Mouse (Mus musculus) midbrain, embryonic 16.5 days (tissue): ENCODE data around the gene Atg4a-ps. TPM values are rescaled to one million over a fixed set of nuclear protein-coding genes. Genes with fewer than 3 reads are reported as not detected.
A peak's percentile ranks its signal among the peaks of the same experiment; 100 is the strongest.

Experiments
- ATAC-seq: fragments of 200-750 bp; cut with Nextera tagmentation; 2 replicates; pipeline ENCODE4 v1.8.0; 2017; ENCODE audit warnings: moderate TSS enrichment
- H3K27ac ChIP-seq: fragments of 300-500 bp; sonication (generic); 2 replicates; pipeline ENCODE4 v1.5.1; 2014; ENCODE audit warnings: mild to moderate bottlenecking, low read length, mixed read lengths
- H3K27me3 ChIP-seq: fragments of 300-500 bp; sonication (generic); 2 replicates; pipeline ENCODE4 v1.6.1; 2014; ENCODE audit warnings: low read depth, low read length, mixed read lengths; ENCODE audit not compliant: control insufficient read depth, insufficient read depth
- H3K36me3 ChIP-seq: fragments of 300-500 bp; sonication (generic); 2 replicates; pipeline ENCODE4 v1.6.1; 2014; ENCODE audit warnings: mild to moderate bottlenecking, low read length, moderate library complexity, mixed read lengths; ENCODE audit not compliant: control insufficient read depth, insufficient read depth
- H3K4me1 ChIP-seq: fragments of 300-500 bp; sonication (generic); 2 replicates; pipeline ENCODE4 v1.6.1; 2014; ENCODE audit warnings: mild to moderate bottlenecking, low read length, mixed read lengths; ENCODE audit not compliant: control insufficient read depth, insufficient read depth
- H3K4me2 ChIP-seq: fragments of 300-500 bp; sonication (generic); 2 replicates; pipeline ENCODE4 v1.6.1; 2014; ENCODE audit warnings: mild to moderate bottlenecking, low read length, mixed read lengths
- H3K4me3 ChIP-seq: fragments of 300-500 bp; sonication (generic); 2 replicates; pipeline ENCODE4 v1.5.1; 2014; ENCODE audit warnings: low read depth, mild to moderate bottlenecking, low read length, moderate library complexity, mixed read lengths
- H3K9ac ChIP-seq: fragments of 300-500 bp; sonication (generic); 2 replicates; pipeline ENCODE4 v1.6.1; 2014; ENCODE audit warnings: low read depth, low read length, mixed read lengths
- H3K9me3 ChIP-seq: fragments of 300-500 bp; sonication (generic); replicated peaks from 2 replicates; pipeline ENCODE4 v1.6.1; 2014; ENCODE audit warnings: mild to moderate bottlenecking, low read length, mixed read lengths; ENCODE audit not compliant: control insufficient read depth, poor library complexity, severe bottlenecking
- WGBS: fragments of 180-500 bp; shearing (Covaris S2); extraction: QIAGEN DNeasy Blood & Tissue Kit; methylation state at CpG from one replicate; pipeline ENCODE4 v1.1.7; 2014; 5-methylcytosine and 5-hydroxymethylcytosine counted together
- polyA plus RNA-seq: library from polyadenylated mRNA; unstranded; fragments of >200 nt; fragmentation: Nextera tagmentation; extraction: Ambion mirVana; gene quantifications from 2 replicates; pipeline ENCODE4 v1.2.1, GENCODE M21; 2015

Atg4a-ps gene
- polyA plus RNA-seq, 1 experiment from 2014 or later: 0.29 TPM

- H3K9me3 ChIP-seq: no peaks in the 10 kb centered on the region
- no peaks in the 10 kb centered on the region for H3K27me3 ChIP-seq
- no peak for ATAC-seq
- WGBS: 85% methylated on average over 10 of the region's 10 CpGs
- no peak overlapping the region for H3K4me3 ChIP-seq
- no peak overlapping the region for H3K9ac ChIP-seq
- no peaks in the 10 kb centered on the region for H3K4me1 ChIP-seq
- H3K4me2 ChIP-seq: no peak overlapping the region
- H3K27ac ChIP-seq: no peak overlapping the region
- no peaks in the 10 kb centered on the region for H3K36me3 ChIP-seq
Measured at GRCm38 (mm10) chr3:103623893-103624470, 21.9 kb downstream of the Atg4a-ps start.

GRCm38 (mm10) chr3:103620101-103620500, 25.8 kb downstream of the Atg4a-ps start:
- WGBS: 82% methylated on average over 11 of the region's 11 CpGs
- ATAC-seq: no peak
- H3K4me2 ChIP-seq: no peak overlapping the region
- no peaks in the 10 kb centered on the region for H3K4me1 ChIP-seq
- no peaks in the 10 kb centered on the region for H3K27me3 ChIP-seq
- no peaks in the 10 kb centered on the region for H3K9me3 ChIP-seq
- no peaks in the 10 kb centered on the region for H3K36me3 ChIP-seq
- no peak overlapping the region for H3K9ac ChIP-seq
- no peak overlapping the region for H3K4me3 ChIP-seq
- no peak overlapping the region for H3K27ac ChIP-seq

GRCm38 (mm10) chr3:103616981-103617380, 28.9 kb downstream of the Atg4a-ps start:
- no peak overlapping the region for H3K4me3 ChIP-seq
- H3K9me3 ChIP-seq: no peaks in the 10 kb centered on the region
- 35% methylated on average over 6 of the region's 6 CpGs for WGBS
- no peaks in the 10 kb centered on the region for H3K27me3 ChIP-seq
- H3K9ac ChIP-seq: no peak overlapping the region
- no peaks in the 10 kb centered on the region for H3K36me3 ChIP-seq
- no peaks in the 10 kb centered on the region for H3K4me1 ChIP-seq
- H3K4me2 ChIP-seq: no peak overlapping the region
- ATAC-seq: no peak
- H3K27ac ChIP-seq: no peak overlapping the region

GRCm38 (mm10) chr3:103615621-103616020, 30.2 kb downstream of the Atg4a-ps start:
- no peaks in the 10 kb centered on the region for H3K9me3 ChIP-seq
- no peak overlapping the region for H3K9ac ChIP-seq
- no peak overlapping the region for H3K4me2 ChIP-seq
- H3K27me3 ChIP-seq: no peaks in the 10 kb centered on the region
- no peaks in the 10 kb centered on the region for H3K4me1 ChIP-seq
- H3K27ac ChIP-seq: no peak overlapping the region
- 84% methylated on average over 4 of the region's 4 CpGs for WGBS
- ATAC-seq: no peak
- H3K36me3 ChIP-seq: no peaks in the 10 kb centered on the region
- no peak overlapping the region for H3K4me3 ChIP-seq

GRCm38 (mm10) chr3:103612636-103613355, 33.1 kb downstream of the Atg4a-ps start:
- 71% methylated on average over 9 of the region's 9 CpGs for WGBS
- Histone ChIP-seq H3K27me3 (no peaks in the 10 kb centered on the region), H3K9ac (no peak overlapping the region), H3K4me3 (no peak overlapping the region), H3K27ac (no peak overlapping the region), H3K4me2 (no peak overlapping the region), H3K36me3 (no peaks in the 10 kb centered on the region), H3K9me3 (no peaks in the 10 kb centered on the region), H3K4me1 (no peaks in the 10 kb centered on the region)
- ATAC-seq: no peak

GRCm38 (mm10) chr3:103610231-103610630, 35.6 kb downstream of the Atg4a-ps start:
- H3K4me3 ChIP-seq: no peak overlapping the region
- H3K9ac ChIP-seq: no peak overlapping the region
- WGBS: 90% methylated on average over 5 of the region's 5 CpGs
- no peaks in the 10 kb centered on the region for H3K27me3 ChIP-seq
- no peaks in the 10 kb centered on the region for H3K4me1 ChIP-seq
- ATAC-seq: no peak
- no peak overlapping the region for H3K4me2 ChIP-seq
- H3K27ac ChIP-seq: no peak overlapping the region
- H3K36me3 ChIP-seq: no peaks in the 10 kb centered on the region
- H3K9me3 ChIP-seq: no peaks in the 10 kb centered on the region

- 77% methylated on average over 13 of the region's 13 CpGs for WGBS
- no peaks in the 10 kb centered on the region for H3K4me1 ChIP-seq
- no peaks in the 10 kb centered on the region for H3K9me3 ChIP-seq
- no peak overlapping the region for H3K4me3 ChIP-seq
- H3K27me3 ChIP-seq: no peaks in the 10 kb centered on the region
- 0 out of 2 replicates have a peak, but pooled peaks have one; percentile 25 for ATAC-seq
- no peak overlapping the region for H3K4me2 ChIP-seq
- no peak overlapping the region for H3K27ac ChIP-seq
- no peaks in the 10 kb centered on the region for H3K36me3 ChIP-seq
- H3K9ac ChIP-seq: no peak overlapping the region
Measured at GRCm38 (mm10) chr3:103606660-103607595, 38.9 kb downstream of the Atg4a-ps start.

- ATAC-seq: no peak
- no peak overlapping the region for H3K9ac ChIP-seq
- H3K4me1 ChIP-seq: no peaks in the 10 kb centered on the region
- WGBS: 88% methylated on average over 6 of the region's 6 CpGs
- no peaks in the 10 kb centered on the region for H3K36me3 ChIP-seq
- no peak overlapping the region for H3K4me3 ChIP-seq
- no peak overlapping the region for H3K4me2 ChIP-seq
- no peak overlapping the region for H3K27ac ChIP-seq
- H3K27me3 ChIP-seq: no peaks in the 10 kb centered on the region
- no peaks in the 10 kb centered on the region for H3K9me3 ChIP-seq
Measured at GRCm38 (mm10) chr3:103606045-103606597, 39.7 kb downstream of the Atg4a-ps start.
